Mouse (Mus musculus) left cerebral cortex, postnatal 4 days (tissue): ENCODE data around the gene Pgs1. TPM values are rescaled to one million over a fixed set of nuclear protein-coding genes. Genes with fewer than 3 reads are reported as not detected.

Experiments used
- DNase-seq: peaks from one replicate; pipeline ENCODE4 v3.0.0-alpha.2; 2022
- intact Hi-C: fragments of 180-260 bp; cut with DNase I; formaldehyde crosslinking; loops from one replicate; pipeline ENCODE4 v1.15.1; 2025
- total RNA-seq, 2 experiments: library from RNA; stranded (reverse); gene quantifications; 2 replicates each; pipeline ENCODE4 v1.2.3; 2021

The Pgs1 gene
- total RNA-seq, 2 experiments from 2014 or later: 56.9 to 58.6 TPM

DNA sequence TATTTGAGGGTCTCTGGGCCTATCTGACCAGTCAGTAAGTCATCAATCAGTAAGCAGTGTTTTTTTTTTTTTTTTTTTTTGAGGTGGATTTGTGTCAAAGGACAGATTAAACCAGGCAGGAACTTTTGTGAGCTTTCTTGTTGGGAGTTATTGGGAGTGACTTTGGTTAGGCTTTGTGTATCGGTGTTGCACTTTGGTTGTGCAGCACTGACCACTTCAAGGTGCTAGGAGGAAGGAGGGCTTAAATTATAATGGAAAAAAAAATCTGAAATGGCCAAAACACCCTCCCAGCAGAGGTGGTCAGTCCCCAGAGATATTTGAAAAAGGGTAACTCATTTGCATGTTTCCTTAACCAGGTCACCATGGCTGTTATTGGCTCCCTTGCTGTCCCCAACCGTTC, 11.0 kb downstream of the Pgs1 start:
- intact Hi-C loops: loop anchor here (10.0 kb wide), 1 partner anchor 122 kb away; the partner anchor contains the start of gene Tha1
- no peak for DNase-seq

GRCm38 (mm10) chr11:117998356-117998755, 12.3 kb downstream of the Pgs1 start:
- DNase-seq: no peak
- intact Hi-C loops: loop anchor here (10.0 kb wide), 1 partner anchor 124 kb away; the partner anchor contains the start of gene Tha1

DNA sequence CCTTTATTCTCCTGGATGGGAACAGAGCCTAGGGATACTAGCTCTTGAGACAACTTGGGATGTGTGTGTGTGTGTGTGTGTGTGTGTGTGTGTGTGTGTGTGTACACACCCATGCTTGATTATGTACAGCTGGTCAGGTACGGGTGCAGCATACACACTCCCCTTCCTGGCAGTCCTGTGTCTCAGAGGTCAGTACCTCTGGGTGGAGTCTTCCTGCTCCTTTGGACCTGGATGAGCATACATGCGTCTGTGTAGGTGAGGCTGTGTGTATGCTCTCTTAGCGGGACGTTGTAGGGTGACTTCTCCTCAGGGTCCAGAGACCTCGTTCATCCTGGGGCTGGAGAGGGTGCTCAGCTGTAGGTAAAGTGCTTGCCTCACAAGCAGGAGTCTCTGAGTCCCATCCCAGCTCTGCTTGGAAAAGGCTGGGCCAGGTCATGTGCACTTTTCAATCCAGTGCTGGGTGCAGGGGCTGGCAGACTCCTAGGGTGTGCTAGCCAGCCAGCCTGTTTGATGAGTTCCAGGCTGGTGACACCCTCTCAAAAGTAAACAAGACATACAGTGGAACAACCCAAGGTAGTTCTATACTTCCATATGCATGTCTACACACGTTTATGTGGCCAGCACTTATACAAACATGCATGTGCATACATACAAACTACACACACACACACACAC, 13.3 kb downstream of the Pgs1 start:
- intact Hi-C loops: loop anchor here (10.0 kb wide), 1 partner anchor 125 kb away; the partner anchor contains the start of gene Tha1
- DNase-seq: no peak

DNA sequence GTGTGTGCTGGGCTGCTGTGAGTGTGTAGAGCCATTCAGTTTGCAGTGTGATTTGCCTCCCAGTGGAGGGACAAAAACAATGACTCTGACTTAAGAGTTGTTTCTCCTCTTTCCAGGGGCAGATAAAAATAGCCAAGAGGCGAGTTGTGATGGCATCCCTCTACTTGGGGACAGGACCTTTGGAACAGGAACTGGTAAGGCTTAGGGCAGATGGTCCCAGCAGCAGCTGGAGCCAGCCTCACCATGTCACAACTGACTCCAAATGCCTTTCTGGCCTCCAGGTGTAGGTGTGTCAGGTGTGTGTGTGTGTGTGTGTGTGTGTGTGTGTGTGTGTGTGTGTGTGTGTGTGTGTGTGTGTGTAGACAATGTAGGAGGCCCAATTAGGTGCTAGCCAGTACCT, 14.0 kb downstream of the Pgs1 start:
- DNase-seq: no peak
- intact Hi-C loops: no loop called here

DNA sequence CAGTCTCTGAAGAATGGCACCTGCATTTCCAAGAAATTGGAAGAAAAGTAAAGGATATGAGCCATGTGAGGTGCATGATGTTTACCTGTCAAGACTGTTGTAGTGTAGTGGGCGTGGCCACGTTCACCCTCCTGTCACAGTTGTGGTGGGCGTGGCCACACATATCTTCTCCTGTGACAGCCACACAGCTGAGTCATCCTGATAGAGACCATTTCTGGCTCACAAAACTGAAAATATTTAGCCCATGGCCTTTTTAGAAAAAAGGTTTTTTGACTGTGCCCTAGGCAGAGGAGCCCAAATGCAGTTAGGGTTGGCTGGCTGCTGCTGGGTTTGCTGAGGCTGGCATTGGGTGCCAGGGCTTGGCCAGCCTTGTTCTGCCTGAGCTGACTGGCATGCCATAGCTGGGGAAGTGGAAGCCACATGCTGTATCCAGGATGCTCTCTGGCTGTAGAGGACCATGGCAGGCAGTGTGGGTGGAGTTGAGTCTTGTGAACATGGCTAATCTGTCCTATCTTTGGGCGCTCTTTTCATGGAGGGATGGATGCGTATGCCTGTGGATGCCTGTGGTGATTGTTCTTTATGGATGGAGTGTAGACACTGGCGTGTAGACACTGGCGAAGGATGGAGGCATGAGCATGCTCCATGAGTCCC, 14.6 kb downstream of the Pgs1 start:
- no peak for DNase-seq
- intact Hi-C loops: no loop called here

DNA sequence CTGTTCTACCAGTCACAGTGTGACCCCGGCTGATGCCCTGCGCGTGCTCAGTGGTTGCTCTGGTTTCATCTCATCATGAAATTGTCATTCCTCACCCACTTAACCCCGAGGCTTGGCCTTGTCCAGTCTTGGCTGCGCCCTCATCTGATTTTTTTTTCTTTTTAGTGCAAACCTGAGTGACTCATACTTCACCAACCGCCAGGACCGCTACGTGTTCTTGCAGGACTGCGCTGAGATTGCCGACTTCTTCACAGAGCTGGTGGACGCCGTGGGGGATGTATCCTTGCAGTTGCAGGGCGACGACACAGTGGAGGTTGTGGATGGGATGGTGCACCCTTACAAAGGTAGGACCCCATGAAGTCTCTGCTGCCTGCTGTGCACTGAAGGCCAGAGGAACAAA, 17.1 kb downstream of the Pgs1 start:
- no peak for DNase-seq
- intact Hi-C loops: no loop called here

DNA sequence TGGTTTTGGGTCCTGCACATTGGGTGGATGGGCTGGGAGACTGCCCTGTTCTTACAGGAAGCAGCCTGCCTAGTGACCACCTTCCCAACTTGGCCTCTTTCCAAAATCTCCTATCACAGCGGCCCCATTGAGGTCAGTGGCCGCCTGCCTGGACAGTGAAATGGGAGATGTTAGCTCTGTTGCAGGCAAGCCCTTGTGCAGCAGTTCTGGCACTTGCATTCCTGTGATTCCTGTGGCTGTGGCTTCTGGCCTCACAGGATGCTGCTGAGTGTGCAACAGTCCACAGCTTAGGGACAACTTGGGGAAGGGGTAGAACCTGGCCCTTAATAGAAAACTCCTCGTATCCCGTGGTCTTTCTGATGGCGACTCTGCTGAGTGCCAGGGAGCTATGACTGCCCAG, 17.6 kb downstream of the Pgs1 start:
- intact Hi-C loops: no loop called here
- DNase-seq: no peak

- DNase-seq: no peak
- intact Hi-C loops: no loop called here
These were observed 18.1 kb downstream of the Pgs1 start for GRCm38 (mm10) chr11:118004217-118004616.

DNA sequence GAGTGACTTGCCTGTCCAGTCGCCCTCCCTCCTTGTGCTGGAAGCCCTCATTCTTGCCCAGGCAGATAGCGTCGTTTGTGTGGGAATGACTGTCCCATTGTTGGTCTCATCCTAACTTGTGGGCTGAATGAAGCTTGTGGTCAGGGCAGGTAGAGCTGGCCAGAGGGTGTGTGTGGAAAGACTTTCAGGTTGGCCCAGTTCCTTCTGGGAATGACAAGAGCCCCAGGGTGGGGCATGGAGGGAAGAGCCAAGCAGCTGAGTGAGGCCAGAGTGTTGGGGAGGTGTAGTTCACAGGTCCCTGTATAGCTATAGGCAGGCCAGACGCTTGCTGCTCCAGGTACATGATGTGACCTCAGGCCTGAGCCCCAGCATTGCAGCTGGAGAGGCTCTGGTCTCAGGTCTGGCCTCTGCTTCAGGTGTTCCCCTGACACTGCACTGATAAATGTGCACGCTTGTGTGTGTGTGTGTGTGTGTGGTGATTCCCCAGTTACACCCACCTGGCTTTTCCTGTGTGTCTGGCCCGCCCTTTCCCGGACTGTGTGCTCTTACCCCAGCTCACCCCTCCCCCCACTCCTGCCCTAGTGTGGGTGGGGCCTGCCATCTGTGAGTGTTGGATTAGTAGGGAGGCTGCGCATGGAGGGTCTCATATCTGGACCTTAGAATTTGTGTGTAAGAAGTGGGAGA, 21.5 kb downstream of the Pgs1 start:
- DNase-seq: peak; percentile 34

DNA sequence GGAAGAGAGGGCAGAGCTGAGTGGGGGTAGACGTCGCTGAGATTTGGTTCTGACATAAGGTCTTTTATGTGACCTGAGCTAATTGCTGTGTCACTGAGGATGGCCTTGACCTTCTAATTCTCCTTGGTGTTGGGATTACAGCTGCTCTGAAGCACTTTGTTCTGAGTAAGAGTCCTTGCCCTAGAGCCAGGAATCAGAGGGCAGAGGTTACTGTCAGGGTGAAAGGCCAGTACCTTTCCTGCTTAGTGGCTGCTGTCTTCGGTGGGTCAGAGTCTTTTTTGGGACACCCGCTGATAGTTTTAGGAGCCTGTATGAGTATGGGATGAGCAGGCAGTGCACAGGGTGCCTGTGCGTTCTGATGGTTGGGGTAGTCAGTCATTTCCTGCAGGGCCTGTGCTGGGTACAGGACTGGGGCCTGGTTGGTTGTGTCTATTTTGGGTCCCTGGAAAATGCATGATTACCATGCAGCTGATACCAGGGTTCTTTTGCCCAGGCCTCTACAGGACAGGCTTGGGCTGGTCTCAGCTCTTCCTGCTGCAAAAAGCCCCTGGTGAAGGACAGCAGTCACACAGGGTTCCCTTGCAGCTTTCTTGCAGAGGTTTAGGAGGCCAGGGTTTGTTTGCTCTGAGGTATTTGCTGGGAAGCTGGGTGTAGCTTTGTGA, 22.2 kb downstream of the Pgs1 start:
- DNase-seq: no peak
- intact Hi-C loops: no loop called here

More for the DNA sequence above, 21.5 kb downstream of the Pgs1 start:
- intact Hi-C loops: no loop called here

GRCm38 (mm10) chr11:118008843-118009242, 22.8 kb downstream of the Pgs1 start:
- intact Hi-C loops: no loop called here
- DNase-seq: no peak

DNA sequence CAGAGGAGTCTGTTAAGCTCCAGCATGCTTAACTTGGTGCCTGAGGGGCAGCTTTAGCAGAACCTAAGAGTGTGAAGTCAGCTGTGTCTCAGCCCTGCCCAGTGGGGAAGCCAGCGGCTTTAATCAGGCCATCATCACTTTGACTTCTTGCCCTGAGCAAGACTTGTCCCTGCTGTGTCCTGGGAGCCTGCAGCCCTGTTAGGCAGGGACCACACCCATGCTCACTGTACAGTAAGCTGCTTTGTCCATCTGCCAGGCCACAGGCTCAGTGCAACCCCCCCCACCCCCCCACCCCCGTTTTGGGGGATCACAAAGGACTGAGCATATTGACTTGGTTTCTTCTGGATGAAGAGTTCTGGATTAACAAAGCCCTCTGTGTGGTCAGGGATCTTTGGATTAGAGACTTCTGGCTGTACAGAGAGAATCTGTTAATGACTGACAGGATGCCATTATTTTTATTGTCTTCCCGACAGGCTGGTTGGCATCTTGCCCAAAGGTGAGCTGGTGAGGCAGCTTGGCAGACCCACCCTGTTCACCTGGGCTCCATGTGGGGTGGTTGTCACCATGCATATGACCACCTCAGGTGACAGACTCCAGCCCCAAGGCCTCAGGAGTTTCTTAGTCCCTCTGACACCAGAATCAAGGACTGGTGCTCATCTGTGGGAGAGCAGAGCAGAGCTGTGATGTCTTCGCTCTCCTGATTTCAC, 23.9 kb downstream of the Pgs1 start:
- intact Hi-C loops: no loop called here
- no peak for DNase-seq

GRCm38 (mm10) chr11:118012595-118012994, 26.5 kb downstream of the Pgs1 start:
- intact Hi-C loops: no loop called here
- DNase-seq: no peak

DNA sequence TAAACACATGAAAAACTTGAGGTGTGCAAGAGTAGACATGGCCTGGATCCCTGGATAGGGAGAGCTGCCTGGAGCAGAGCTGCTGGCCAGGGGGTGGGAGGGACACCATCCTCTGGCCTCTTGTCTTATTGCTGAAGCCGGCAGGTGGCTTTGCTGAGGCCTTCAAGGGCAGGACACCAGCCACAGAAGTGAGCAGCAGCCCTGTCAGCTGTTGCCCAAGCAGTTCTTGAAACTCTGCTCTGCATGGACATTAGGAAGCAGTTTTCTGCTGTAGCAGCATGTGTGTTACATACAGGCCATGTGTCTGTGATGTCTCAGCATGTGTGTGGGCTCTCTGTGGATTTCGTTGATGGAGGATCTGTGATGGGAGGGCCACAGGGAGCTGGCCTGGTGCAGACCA, 27.2 kb downstream of the Pgs1 start:
- intact Hi-C loops: no loop called here
- DNase-seq: no peak

GRCm38 (mm10) chr11:118014391-118014995, 28.4 kb downstream of the Pgs1 start:
- intact Hi-C loops: no loop called here
- DNase-seq: no peak

DNA sequence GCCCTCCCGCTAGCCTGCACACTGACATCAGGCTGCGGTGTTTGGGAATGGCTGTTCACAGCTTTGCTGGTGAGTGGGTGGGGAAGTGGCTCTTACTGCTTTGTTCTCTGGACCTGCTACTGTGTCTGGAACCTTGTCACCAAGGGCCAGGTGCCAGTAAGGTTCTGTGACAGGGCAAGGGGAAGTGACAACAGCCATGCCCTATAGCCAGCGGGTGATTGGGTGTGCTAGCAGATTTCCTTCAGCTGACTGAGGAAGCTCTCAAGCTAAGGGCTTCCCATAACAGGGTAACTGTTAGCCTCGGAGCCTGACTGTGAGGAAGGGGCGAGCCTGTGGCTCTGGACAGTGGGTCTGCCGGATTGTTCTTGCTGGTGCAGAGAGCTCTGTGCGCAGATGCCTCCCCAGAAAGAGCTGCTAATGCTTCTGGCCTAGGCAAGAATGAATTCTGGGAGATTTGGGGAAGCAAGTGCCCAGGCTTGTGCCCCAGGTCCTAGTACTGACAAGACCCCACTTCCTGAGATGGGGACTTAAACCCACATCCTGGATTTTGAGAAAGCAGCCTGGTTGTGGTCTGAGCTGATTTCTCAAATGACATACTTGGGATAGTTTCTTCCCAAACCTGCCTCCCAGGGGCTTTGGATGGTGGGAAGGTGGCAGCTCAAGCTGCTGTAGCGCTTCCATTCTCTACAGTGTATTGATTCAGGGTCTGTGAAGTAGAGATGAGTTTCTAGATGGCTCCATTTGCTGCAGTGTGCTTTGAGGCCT, 29.5 kb downstream of the Pgs1 start:
- intact Hi-C loops: no loop called here
- DNase-seq: no peak

- intact Hi-C loops: no loop called here
- no peak for DNase-seq
These were observed 32.2 kb downstream of the Pgs1 start for GRCm38 (mm10) chr11:118018328-118018727.

- intact Hi-C loops: no loop called here
- DNase-seq: peak; percentile 78
These were observed 35.7 kb downstream of the Pgs1 start for GRCm38 (mm10) chr11:118021806-118022205.

GRCm38 (mm10) chr11:118023475-118023874, 37.4 kb downstream of the Pgs1 start:
- intact Hi-C loops: no loop called here
- DNase-seq: no peak

DNA sequence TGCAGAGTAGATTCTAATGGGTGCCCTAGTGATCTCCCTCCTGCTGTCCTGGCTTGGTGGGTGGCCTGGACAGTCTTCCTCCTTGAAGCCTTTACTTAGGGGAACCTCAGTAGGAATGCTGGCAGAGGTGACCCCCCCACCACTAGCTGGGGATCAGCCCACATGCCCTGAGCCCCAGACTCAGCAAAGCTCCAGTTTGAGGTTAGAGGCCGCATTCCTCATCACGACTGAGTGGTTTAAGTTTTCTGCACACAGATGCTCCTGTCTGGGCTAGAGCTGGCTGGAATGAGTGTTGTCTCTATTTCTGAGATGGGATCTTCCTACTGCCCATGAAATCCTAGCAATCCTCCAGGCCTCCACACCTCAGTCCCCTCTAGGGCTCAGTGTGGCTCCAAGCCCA, 38.0 kb downstream of the Pgs1 start:
- no peak for DNase-seq
- intact Hi-C loops: no loop called here
